Mouse (Mus musculus) neural tube, embryonic 15.5 days (tissue): ENCODE measurements around the gene Slco1a6. TPM values are rescaled to one million over a fixed set of nuclear protein-coding genes. Genes with fewer than 3 reads are reported as not detected.
"Not testable (repeated sequence)": the region's sequence is repeated elsewhere in the genome, so short reads cannot be mapped to it uniquely, and the experiment has no call there.

Experiments used
- ATAC-seq: fragments of 200-750 bp; cut with Nextera tagmentation; 2 replicates; pipeline ENCODE4 v1.8.0; 2017; ENCODE audit warnings: mild to moderate bottlenecking, moderate TSS enrichment, moderate library complexity; ENCODE audit not compliant: low FRiP score
- H3K27ac ChIP-seq: fragments of 300-500 bp; sonication (generic); replicated peaks from 2 replicates; pipeline ENCODE4 v1.5.1; 2015; ENCODE audit warnings: mild to moderate bottlenecking, inconsistent platforms
- H3K27me3 ChIP-seq: fragments of 300-500 bp; sonication (generic); replicated peaks from 2 replicates; pipeline ENCODE4 v1.6.1; 2015; ENCODE audit warnings: inconsistent platforms
- H3K36me3 ChIP-seq: fragments of 300-500 bp; sonication (generic); 2 replicates; pipeline ENCODE4 v1.6.1; 2015; ENCODE audit warnings: inconsistent platforms
- H3K4me1 ChIP-seq: fragments of 300-500 bp; sonication (generic); 2 replicates; pipeline ENCODE4 v1.6.1; 2015; ENCODE audit warnings: inconsistent platforms
- H3K4me2 ChIP-seq: fragments of 300-500 bp; sonication (generic); 2 replicates; pipeline ENCODE4 v1.6.1; 2015; ENCODE audit warnings: inconsistent platforms, mild to moderate bottlenecking, moderate library complexity
- H3K4me3 ChIP-seq: fragments of 300-500 bp; sonication (generic); replicated peaks from 2 replicates; pipeline ENCODE4 v1.5.1; 2015; ENCODE audit warnings: mild to moderate bottlenecking, inconsistent platforms
- H3K9ac ChIP-seq: fragments of 300-500 bp; sonication (generic); replicated peaks from 2 replicates; pipeline ENCODE4 v1.6.1; 2015; ENCODE audit warnings: mild to moderate bottlenecking, inconsistent platforms
- H3K9me3 ChIP-seq: fragments of 300-500 bp; sonication (generic); replicated peaks from 2 replicates; pipeline ENCODE4 v1.6.1; 2016; ENCODE audit warnings: inconsistent platforms
- WGBS: fragments of 180-500 bp; shearing (Covaris S2); methylation state at CpG from one replicate; pipeline ENCODE4 v1.1.7; 2015; ENCODE audit warnings: mixed read lengths; 5-methylcytosine and 5-hydroxymethylcytosine counted together
- polyA plus RNA-seq: library from polyadenylated mRNA; unstranded; fragments of >200 nt; fragmentation: Nextera tagmentation; extraction: Ambion mirVana; gene quantifications from 2 replicates; pipeline ENCODE4 v1.2.1, GENCODE M21; 2015

Slco1a6 gene
- polyA plus RNA-seq, result 0.51 and 0.77 TPM in 2 replicates

- Histone ChIP-seq H3K4me2 (no peak within 1 kb of the TSS), H3K9ac (no peak within 1 kb of the TSS), H3K27ac (no peak within 1 kb of the TSS), H3K9me3 (no peaks in the 10 kb centered on the region), H3K27me3 (no peaks in the 10 kb centered on the region), H3K36me3 (no peaks in the 10 kb centered on the region), H3K4me3 (no peak within 1 kb of the TSS), H3K4me1 (no peaks in the 10 kb centered on the region)
- WGBS, result 94% methylated on average over 4 of the region's 4 CpGs
- ATAC-seq, result no peak
Measured at GRCm38 (mm10) chr6:142208421-142208820, at the start of gene Slco1a6. TSS of gene Slco1a6 (minus strand) at chr6:142208521.

- H3K27me3 ChIP-seq, H3K27ac ChIP-seq, H3K4me1 ChIP-seq, H3K9me3 ChIP-seq, H3K36me3 ChIP-seq, ATAC-seq, H3K4me2 ChIP-seq, H3K4me3 ChIP-seq, H3K9ac ChIP-seq: not testable (repeated sequence)
- 91% methylated on average over 1 of the region's 1 CpGs for WGBS
Measured at GRCm38 (mm10) chr6:142250738-142251307, 42.5 kb upstream of the Slco1a6 start.

GRCm38 (mm10) chr6:142245065-142245464 is 36.7 kb upstream of the Slco1a6 start:
- H3K9ac ChIP-seq, result no peak overlapping the region
- H3K4me2 ChIP-seq, result no peak overlapping the region
- ATAC-seq, result no peak
- H3K27me3 ChIP-seq, result no peaks in the 10 kb centered on the region
- no peak overlapping the region for H3K4me3 ChIP-seq
- H3K9me3 ChIP-seq, result no peaks in the 10 kb centered on the region
- H3K36me3 ChIP-seq, result no peaks in the 10 kb centered on the region
- 89% methylated on average over 5 of the region's 5 CpGs for WGBS
- H3K4me1 ChIP-seq, result no peaks in the 10 kb centered on the region
- no peak overlapping the region for H3K27ac ChIP-seq

- Histone ChIP-seq H3K27ac (no peak overlapping the region), H3K36me3 (no peaks in the 10 kb centered on the region), H3K4me3 (no peak overlapping the region), H3K4me2 (no peak overlapping the region), H3K9me3 (no peaks in the 10 kb centered on the region), H3K27me3 (no peaks in the 10 kb centered on the region), H3K9ac (no peak overlapping the region), H3K4me1 (no peaks in the 10 kb centered on the region)
- WGBS, result 65% methylated on average over 1 of the region's 1 CpGs
- no peak for ATAC-seq
Measured at GRCm38 (mm10) chr6:142239468-142239867, 31.1 kb upstream of the Slco1a6 start.

DNA sequence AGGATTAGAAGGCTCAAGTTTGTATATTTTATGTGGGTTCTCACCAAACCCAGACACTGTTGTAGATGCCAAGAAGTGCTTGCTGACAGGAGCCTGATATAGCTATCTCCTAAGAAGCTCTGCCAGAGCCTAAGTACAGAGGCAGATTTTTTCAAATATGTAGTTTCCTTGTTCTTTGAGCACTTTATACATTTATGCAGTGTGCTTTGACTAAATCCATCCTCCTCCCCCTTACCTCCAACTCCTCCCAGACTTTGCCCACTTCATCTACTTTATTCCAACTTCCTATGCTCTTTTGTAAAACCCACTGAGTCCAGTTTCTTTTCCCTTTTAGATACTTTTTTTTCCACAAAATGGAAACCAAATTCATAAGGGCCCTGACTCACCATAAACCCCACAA is 11.8 kb upstream of the Slco1a6 start:
- ATAC-seq, result no peak
- no peak overlapping the region for H3K9ac ChIP-seq
- H3K4me3 ChIP-seq, result no peak overlapping the region
- no peaks in the 10 kb centered on the region for H3K4me1 ChIP-seq
- H3K9me3 ChIP-seq, result no peaks in the 10 kb centered on the region
- no peak overlapping the region for H3K4me2 ChIP-seq
- no peaks in the 10 kb centered on the region for H3K36me3 ChIP-seq
- no peaks in the 10 kb centered on the region for H3K27me3 ChIP-seq
- H3K27ac ChIP-seq, result no peak overlapping the region

GRCm38 (mm10) chr6:142211821-142212220 is 3.5 kb upstream of the Slco1a6 start:
- Histone ChIP-seq H3K4me1 (no peaks in the 10 kb centered on the region), H3K4me2 (no peak overlapping the region), H3K27ac (no peak overlapping the region), H3K27me3 (no peaks in the 10 kb centered on the region), H3K9me3 (no peaks in the 10 kb centered on the region), H3K36me3 (no peaks in the 10 kb centered on the region), H3K9ac (no peak overlapping the region), H3K4me3 (no peak overlapping the region)
- ATAC-seq, result no peak

- Histone ChIP-seq H3K9ac (no peak overlapping the region), H3K4me3 (no peak overlapping the region)
Measured at GRCm38 (mm10) chr6:142209749-142210148, 1.4 kb upstream of the Slco1a6 start.

GRCm38 (mm10) chr6:142200524-142200923 is 7.8 kb downstream of the Slco1a6 start:
- H3K36me3 ChIP-seq, result no peaks in the 10 kb centered on the region
- H3K27ac ChIP-seq, result no peak overlapping the region
- ATAC-seq, result no peak
- no peaks in the 10 kb centered on the region for H3K9me3 ChIP-seq
- no peak overlapping the region for H3K4me3 ChIP-seq
- no peaks in the 10 kb centered on the region for H3K27me3 ChIP-seq
- H3K4me2 ChIP-seq, result no peak overlapping the region
- H3K9ac ChIP-seq, result no peak overlapping the region
- H3K4me1 ChIP-seq, result no peaks in the 10 kb centered on the region

More at GRCm38 (mm10) chr6:142209749-142210148, 1.4 kb upstream of the Slco1a6 start:
- no peaks in the 10 kb centered on the region for H3K9me3 ChIP-seq
- H3K36me3 ChIP-seq, result no peaks in the 10 kb centered on the region
- no peaks in the 10 kb centered on the region for H3K27me3 ChIP-seq
- no peaks in the 10 kb centered on the region for H3K4me1 ChIP-seq
- no peak for ATAC-seq
- H3K27ac ChIP-seq, result no peak overlapping the region
- no peak overlapping the region for H3K4me2 ChIP-seq

DNA sequence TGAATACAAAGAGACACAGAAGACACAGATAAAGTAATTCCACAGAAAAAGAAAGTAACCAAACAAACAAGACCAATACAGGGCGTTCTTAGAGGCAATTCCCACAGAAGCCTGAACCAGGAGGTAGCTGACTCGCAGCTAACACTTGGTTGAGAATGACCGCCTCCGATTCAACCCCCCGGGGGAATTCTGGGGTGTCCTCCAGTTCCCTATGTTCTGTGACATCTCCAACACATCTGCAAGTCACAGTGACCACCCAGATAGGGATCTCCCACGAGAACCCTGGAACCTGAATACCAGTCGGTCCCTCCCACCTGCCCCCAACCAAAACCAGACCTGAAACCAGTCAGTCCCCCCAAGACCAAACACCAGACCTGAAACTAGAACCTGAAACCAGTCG is 14.1 kb downstream of the Slco1a6 start:
- Histone ChIP-seq H3K9me3 (no peaks in the 10 kb centered on the region), H3K27ac (no peak overlapping the region), H3K4me1 (no peaks in the 10 kb centered on the region), H3K4me3 (no peak overlapping the region), H3K27me3 (no peaks in the 10 kb centered on the region), H3K36me3 (no peaks in the 10 kb centered on the region), H3K9ac (no peak overlapping the region), H3K4me2 (no peak overlapping the region)
- 97% methylated on average over 8 of the region's 8 CpGs for WGBS
- no peak for ATAC-seq

- no peak overlapping the region for H3K9ac ChIP-seq
- no peaks in the 10 kb centered on the region for H3K4me1 ChIP-seq
- no peak overlapping the region for H3K4me2 ChIP-seq
- H3K27ac ChIP-seq, result no peak overlapping the region
- H3K4me3 ChIP-seq, result no peak overlapping the region
- no peaks in the 10 kb centered on the region for H3K27me3 ChIP-seq
- 85% methylated on average over 1 of the region's 1 CpGs for WGBS
- ATAC-seq, result no peak
- H3K9me3 ChIP-seq, result no peaks in the 10 kb centered on the region
- H3K36me3 ChIP-seq, result no peaks in the 10 kb centered on the region
Measured at GRCm38 (mm10) chr6:142191962-142192361, 16.4 kb downstream of the Slco1a6 start.

DNA sequence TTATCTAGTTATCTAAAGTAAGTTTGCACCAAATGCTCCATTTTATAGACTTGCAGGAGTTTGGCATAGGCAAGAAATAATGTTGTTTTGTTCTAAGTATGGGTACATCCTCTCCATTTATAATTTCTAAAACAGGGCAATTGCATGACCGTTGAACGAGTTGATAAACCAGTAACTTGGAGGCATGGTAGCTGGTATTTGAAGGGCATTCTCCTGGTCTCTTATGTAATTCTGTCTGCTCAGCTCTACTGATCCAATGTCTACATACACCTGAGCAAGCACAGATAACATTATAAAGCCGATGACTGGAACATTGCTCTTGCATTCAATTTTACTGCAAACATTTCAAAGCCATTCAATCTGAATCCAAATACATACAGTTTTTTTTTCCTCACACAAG is 20.9 kb downstream of the Slco1a6 start:
- H3K27me3 ChIP-seq, result no peaks in the 10 kb centered on the region
- no peaks in the 10 kb centered on the region for H3K4me1 ChIP-seq
- no peak overlapping the region for H3K27ac ChIP-seq
- no peak overlapping the region for H3K4me3 ChIP-seq
- peaks cover 3% of the 10 kb centered on the region; the same call in 1 of the 2 replicates for H3K9me3 ChIP-seq
- no peak overlapping the region for H3K9ac ChIP-seq
- 94% methylated on average over 3 of the region's 3 CpGs for WGBS
- no peak overlapping the region for H3K4me2 ChIP-seq
- H3K36me3 ChIP-seq, result no peaks in the 10 kb centered on the region
- no peak for ATAC-seq

GRCm38 (mm10) chr6:142185868-142186415 is 22.4 kb downstream of the Slco1a6 start:
- 84% methylated on average over 2 of the region's 2 CpGs for WGBS
- Histone ChIP-seq H3K36me3 (no peaks in the 10 kb centered on the region), H3K4me2 (no peak overlapping the region), H3K27ac (no peak overlapping the region), H3K4me1 (no peaks in the 10 kb centered on the region), H3K4me3 (no peak overlapping the region), H3K27me3 (no peaks in the 10 kb centered on the region), H3K9me3 (peaks cover 3% of the 10 kb centered on the region; the same call in 1 of the 2 replicates), H3K9ac (no peak overlapping the region)
- no peak for ATAC-seq
